Mouse (Mus musculus) right cerebral cortex, adult 2 months (tissue): ENCODE measurements around the gene Gpr182.

Experiments
- DNase-seq, 2 experiments: peaks; one replicate each; pipeline ENCODE4 v3.0.0; 2021 to 2022; ENCODE audit warnings: low spot score in 2 of 2

Gene Gpr182

DNA sequence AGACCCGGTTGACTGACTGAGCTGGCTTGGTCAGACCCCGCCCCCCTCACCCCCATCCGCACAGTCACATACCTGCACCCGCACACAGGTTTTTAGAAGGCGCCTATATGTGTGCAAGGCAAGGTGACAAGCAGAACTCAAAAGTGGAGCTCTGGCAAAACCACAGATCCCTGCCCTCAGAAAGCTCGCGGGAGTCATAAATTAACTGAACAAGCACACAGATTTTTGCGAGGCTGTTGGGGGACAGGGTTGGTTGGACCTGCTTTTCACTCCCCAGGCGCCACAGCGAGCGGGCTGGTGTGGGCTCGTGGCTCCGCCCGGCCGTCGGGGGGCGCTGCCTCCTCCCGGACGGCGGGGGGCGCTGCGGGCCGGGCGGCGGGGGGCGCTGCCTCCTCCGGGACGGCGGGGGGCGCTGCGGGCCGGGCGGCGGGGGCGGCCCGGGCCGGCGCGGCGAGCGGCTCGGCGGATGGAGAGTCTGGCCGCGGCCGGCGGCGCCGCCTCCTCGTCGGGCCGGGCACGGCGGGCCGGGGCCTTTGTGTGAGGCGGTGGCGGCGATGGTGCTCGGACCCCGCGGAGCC lies 12.4 kb downstream of the Gpr182 start, which contains the start of gene Zbtb39:
Gene Zbtb39, plus strand, starts transcription at position 456 of the 578 bp plus-strand sequence.
- DNase-seq = peak; percentile 57 to 65

DNA sequence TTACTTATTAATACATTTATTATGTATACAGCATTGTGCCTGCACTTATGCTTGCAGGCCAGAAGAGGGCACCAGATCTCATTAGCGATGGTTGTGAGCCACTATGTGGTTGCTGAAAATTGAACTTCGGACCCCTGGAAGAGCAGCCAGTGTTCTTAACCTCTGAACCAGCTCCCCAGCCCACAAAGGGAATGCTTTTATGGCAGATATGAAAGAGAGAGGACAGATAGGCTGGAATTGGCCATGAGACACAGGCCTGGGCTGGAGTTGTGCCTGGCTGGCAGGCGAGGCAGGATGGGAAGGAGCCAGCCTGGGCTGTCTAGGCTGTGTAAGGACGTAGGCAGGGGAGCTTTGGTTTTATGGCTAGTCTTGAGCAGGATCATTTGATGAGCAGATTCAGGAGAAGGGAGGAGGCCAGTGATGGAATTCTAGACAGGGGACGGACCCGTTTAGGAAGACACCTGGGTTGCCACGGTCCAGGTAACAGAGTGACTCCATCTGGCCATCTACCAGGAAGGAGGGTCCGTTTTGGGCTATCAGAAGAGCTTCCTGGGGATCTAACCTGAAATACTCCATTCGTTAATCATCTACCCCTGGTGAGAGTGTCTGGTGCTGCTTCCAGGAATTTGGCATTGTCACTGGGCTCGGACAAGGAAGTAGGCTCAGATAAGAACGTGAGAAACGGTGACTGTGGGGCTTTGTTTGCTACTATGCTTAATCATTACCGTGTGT lies 13.2 kb downstream of the Gpr182 start:
- DNase-seq = no peak

DNA sequence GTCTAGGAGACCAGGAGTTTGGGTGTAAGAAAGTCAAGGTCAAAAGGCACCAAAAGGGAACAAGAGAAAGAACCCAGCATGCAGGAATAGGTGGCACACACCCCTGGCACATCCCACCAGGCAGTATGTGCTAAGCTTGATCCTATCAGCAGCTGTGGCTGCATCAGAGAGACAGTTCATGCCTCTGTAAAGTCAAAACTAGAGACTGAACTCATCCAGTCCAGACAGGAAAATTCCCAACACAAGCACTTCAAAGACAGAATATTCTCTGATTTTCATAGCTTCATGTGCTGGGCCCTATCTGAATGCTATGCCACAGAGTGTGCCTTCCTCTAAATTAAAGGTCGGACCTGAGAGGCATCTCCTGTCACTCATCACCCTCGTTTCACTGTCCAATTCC lies 14.0 kb downstream of the Gpr182 start:
- DNase-seq = no peak

DNA sequence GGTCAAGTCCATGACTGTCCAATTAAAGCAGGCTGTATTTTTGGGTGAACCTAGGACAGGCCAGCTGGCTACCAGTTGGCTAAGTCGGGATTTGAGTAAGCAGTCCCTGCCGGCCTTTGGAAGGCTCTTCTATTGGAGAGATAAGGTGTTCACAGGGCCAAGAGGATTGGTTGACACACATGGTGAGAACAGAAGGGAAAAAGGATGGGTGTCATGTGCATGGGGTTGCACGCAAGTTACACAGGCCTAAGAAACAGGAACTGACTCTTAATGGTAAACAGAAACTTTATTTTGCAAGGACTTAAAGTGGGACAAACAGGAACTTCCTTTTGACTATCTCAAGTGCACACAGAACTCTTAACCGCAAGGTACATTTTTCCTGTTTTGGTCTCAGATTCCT lies 14.6 kb downstream of the Gpr182 start:
- no peak for DNase-seq

- no peak for DNase-seq
Observed at GRCm38 (mm10) chr10:127736266-127736665, 15.3 kb downstream of the Gpr182 start.

- DNase-seq = no peak
Observed at GRCm38 (mm10) chr10:127734434-127734833, 17.1 kb downstream of the Gpr182 start.

GRCm38 (mm10) chr10:127731397-127731796 lies 20.1 kb downstream of the Gpr182 start:
- DNase-seq = no peak

GRCm38 (mm10) chr10:127730933-127731310 lies 20.6 kb downstream of the Gpr182 start:
- no peak for DNase-seq

DNA sequence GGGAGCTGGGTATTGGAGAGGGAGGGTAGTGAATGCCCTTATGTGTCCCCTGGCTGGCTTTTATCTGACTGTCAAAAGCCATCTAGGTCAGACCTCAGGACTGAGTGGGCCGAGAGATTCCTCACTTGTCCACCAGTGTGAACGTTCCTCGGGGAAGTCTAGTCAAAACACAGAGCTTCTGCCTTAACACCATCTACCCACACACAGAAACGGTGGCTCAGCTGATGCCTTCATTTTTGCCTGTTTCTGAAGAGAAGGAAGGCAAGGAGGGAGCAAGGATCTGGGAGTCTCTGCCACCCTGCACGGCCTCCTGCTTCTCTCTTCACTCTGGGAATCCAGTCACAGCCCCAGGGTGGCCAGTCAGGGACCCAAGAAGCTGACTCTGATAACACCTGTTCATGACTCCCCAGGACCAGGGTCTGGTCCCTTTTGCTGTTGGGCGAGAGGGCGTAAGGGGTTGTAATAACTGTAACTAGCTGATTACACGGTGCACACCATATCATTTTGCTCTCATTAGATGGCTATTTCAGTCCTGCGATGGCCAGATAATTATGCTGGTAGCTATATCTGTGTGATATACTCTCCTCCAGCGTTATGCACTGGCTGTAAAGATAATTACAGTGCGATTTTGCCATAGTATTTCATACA lies 21.1 kb downstream of the Gpr182 start:
- peak; percentile 29 to 30 for DNase-seq

DNA sequence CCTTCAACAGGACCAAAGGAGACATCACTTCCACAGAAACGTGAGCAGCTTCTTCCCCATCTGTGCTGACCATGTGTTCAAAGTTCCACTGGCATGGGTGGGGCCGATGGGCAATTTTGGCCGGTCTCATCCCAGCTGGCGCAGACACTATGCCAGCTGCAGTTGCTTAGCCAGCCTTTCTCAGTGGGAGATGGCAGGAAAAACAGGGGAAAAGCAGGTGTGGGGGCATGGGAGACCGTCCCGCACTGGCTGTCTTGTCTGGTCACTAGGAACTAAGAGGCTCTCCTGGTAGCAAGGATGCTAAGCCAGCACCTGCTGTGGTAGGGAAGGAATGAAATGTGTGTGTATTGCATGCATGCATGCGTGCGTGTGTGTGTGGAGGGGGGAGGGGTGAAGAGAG lies 23.1 kb downstream of the Gpr182 start:
- DNase-seq = no peak

- DNase-seq = no peak
Observed at GRCm38 (mm10) chr10:127725136-127725535, 26.4 kb downstream of the Gpr182 start.

GRCm38 (mm10) chr10:127724178-127724577 lies 27.4 kb downstream of the Gpr182 start, which contains the start of gene Tac2:
TSS of gene Tac2 (plus strand) at chr10:127724478.
- no peak for DNase-seq

GRCm38 (mm10) chr10:127721671-127722418 lies 29.7 kb downstream of the Gpr182 start:
- DNase-seq = peak in 1 of 2 experiments; percentile 20

DNA sequence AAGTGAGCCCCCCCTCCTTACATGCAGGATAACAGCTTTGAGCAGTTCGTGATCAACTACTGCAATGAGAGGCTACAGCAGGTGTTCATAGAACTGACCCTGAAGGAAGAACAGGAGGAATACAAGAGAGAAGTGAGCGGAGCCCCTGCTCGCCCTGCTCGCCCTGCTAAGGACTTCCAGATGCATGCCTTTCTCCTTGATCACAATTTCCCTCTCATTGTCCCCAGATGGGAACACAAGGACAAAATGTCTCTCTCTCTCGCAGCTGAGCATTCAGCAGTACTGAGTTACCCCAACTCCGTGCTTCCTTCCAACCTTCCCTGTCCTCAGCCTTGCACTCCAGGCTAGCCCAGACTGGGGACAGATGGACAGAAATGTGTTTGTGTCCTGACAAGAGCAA lies 38.8 kb downstream of the Gpr182 start:
- no peak for DNase-seq

- no peak for DNase-seq
Observed at GRCm38 (mm10) chr10:127710331-127710730, 41.2 kb downstream of the Gpr182 start.

GRCm38 (mm10) chr10:127708850-127709370 lies 42.6 kb downstream of the Gpr182 start:
- DNase-seq = no peak

DNA sequence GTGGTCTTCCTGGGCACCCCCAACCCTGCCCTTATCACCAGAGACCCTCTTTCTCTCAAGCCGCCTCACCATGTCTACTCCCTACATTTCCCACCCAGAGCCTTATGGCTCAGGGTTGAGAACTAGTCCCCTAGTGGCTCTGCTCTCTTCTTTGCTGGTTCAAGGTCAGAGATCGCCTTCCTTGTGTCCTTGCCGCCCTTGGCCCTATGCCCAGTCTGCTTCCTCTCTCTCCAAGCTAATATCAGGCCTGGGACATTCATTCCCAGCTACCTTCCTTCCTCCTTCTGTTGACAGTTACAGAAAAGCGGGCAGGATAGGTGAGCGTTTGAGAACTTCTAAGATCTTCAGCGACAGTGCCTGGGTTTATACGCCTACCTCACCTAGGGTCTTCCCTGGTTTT lies 43.8 kb downstream of the Gpr182 start:
- DNase-seq = no peak

GRCm38 (mm10) chr10:127705783-127706182 lies 45.7 kb downstream of the Gpr182 start:
- DNase-seq = no peak

- DNase-seq = no peak
Observed at GRCm38 (mm10) chr10:127704766-127705220, 46.7 kb downstream of the Gpr182 start, which contains the start of gene Myo1a. TSS of gene Myo1a (plus strand) at chr10:127705170.

DNA sequence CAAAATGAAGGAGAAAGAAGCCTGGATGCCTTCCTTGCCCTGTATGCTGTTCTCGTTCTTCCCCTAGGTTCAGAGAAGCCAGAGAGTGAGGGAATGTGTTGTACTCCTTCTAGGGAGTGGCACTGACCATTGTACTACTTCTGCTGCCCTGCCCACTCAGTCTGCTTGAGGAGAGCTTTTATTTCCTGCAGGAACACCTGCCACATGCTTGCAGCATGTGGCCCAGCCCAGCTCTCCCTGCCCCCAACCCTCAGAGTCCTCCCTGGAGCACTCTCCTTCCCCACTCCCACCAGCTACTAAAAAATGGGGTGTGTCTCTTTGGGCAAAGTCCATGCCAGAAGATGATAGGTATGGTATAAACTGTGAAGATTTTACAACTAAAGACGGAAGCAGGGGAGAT lies 47.2 kb downstream of the Gpr182 start:
- DNase-seq = no peak

- DNase-seq = no peak
Observed at GRCm38 (mm10) chr10:127703299-127703698, 48.2 kb downstream of the Gpr182 start.

DNA sequence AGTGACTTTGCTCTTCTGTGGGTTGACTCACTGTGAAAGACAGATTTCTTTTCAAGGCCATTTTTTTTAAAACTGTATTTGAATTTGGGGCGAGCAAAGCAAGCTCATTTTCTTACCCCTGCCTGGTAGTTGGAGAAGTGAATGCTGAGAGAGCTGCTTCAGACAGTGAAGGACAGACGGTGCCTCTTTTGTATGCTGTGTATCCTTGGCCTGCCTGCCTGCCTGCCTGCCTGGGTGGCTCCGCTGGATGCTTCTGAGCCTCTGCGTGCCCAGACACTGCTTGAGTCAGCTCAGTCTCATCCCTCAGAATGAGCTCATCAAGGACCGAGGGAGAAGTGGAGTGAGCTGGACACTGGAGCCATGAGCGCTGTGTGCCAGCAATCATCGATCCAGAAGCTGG lies 52.6 kb downstream of the Gpr182 start:
- DNase-seq = no peak
